Mouse (Mus musculus) bone marrow macrophage, adult 2 months (primary cell): ENCODE data around the gene Kcnc4. TPM values are rescaled to one million over a fixed set of nuclear protein-coding genes. Genes with fewer than 3 reads are reported as not detected.

Experiments used
- H3K27ac ChIP-seq: 2 replicates; pipeline ENCODE4 v1.5.1; 2012; ENCODE audit warnings: low read depth, low read length; ENCODE audit not compliant: insufficient read depth
- H3K4me1 ChIP-seq: 2 replicates; pipeline ENCODE4 v1.6.1; 2012; ENCODE audit warnings: low read length; ENCODE audit not compliant: control insufficient read depth, insufficient read depth
- H3K4me3 ChIP-seq: 2 replicates; pipeline ENCODE4 v1.5.1; 2012; ENCODE audit warnings: mild to moderate bottlenecking, low read length, moderate library complexity; ENCODE audit not compliant: insufficient read depth
- CTCF ChIP-seq: IDR thresholded peaks from 2 replicates; pipeline ENCODE4 v1.5.1; 2012; ENCODE audit warnings: low read depth, mild to moderate bottlenecking, low read length, moderate library complexity
- POLR2A ChIP-seq: IDR thresholded peaks from 2 replicates; pipeline ENCODE4 v1.6.1; 2012; ENCODE audit warnings: mild to moderate bottlenecking, low read depth, low read length, borderline replicate concordance
- polyA plus RNA-seq: library from polyadenylated mRNA; stranded (reverse); fragments of >200 nt; gene quantifications from 2 replicates; pipeline ENCODE4 v1.2.4, GENCODE M21; 2012; ENCODE audit not compliant: missing spikeins, insufficient read depth, insufficient read length

Gene Kcnc4
- polyA plus RNA-seq, 1 experiment, result not detected

GRCm38 (mm10) chr3:107433614-107434013 lies 25.7 kb downstream of the Kcnc4 start:
- Histone ChIP-seq H3K27ac (no peak overlapping the region), H3K4me1 (no peaks in the 10 kb centered on the region), H3K4me3 (no peak overlapping the region)
- TF ChIP-seq POLR2A (no peak), CTCF (no peak)

- TF ChIP-seq POLR2A (no peak), CTCF (no peak)
- no peaks in the 10 kb centered on the region for H3K4me1 ChIP-seq
- no peak overlapping the region for H3K4me3 ChIP-seq
- H3K27ac ChIP-seq, result no peak overlapping the region
These were observed 28.1 kb downstream of the Kcnc4 start for GRCm38 (mm10) chr3:107431268-107431667.

- Histone ChIP-seq H3K27ac (no peak overlapping the region), H3K4me3 (no peak overlapping the region), H3K4me1 (no peaks in the 10 kb centered on the region)
- TF ChIP-seq CTCF (no peak), POLR2A (no peak)
These were observed 34.9 kb downstream of the Kcnc4 start for GRCm38 (mm10) chr3:107424258-107425041.

GRCm38 (mm10) chr3:107420156-107420555 lies 39.2 kb downstream of the Kcnc4 start:
- Histone ChIP-seq H3K27ac (no peak overlapping the region), H3K4me3 (no peak overlapping the region), H3K4me1 (no peaks in the 10 kb centered on the region)
- no peak for TF ChIP-seq POLR2A
- TF ChIP-seq CTCF, result no peak

- no peaks in the 10 kb centered on the region for H3K4me1 ChIP-seq
- no peak for TF ChIP-seq CTCF
- no peak for TF ChIP-seq POLR2A
These were observed 42.1 kb downstream of the Kcnc4 start for GRCm38 (mm10) chr3:107417287-107417644.

DNA sequence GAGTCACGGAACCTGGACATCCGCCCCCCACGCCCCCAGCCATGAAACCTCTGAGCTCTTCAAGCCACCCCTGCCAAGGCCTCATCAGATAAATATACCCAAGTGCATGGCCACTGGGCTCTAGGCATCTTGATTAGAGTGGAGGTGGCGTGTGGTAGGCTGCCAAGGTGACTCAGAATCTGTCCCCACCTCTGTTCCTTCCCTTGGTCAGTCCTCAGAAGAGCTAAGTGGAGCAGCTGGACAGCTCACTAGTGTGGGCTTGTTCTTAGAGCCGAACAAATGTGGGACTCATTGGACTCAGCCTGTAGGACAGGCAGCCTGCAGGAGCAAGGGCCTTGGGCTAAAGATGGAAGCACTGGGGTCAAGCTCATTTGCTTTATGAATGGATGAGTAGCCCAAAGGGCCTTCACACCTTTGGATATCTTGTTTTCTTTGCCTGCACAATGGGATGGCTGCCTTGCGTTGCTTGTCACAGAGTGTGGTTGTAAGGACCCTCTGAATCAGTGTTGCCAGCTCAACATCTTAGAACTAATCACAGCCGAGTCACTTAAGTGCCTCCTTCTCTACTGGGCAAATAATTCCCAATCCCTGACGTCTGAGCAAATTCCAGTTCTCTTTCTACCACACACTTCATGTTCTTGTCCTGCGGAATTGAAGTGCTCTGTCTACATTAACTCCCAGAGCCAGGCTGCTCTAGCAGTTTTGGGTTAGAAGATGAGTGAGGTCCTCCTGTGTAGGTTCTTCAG lies 42.6 kb downstream of the Kcnc4 start:
- Histone ChIP-seq H3K4me3 (no peak overlapping the region), H3K4me1 (no peaks in the 10 kb centered on the region), H3K27ac (no peak overlapping the region)
- TF ChIP-seq POLR2A (no peak), CTCF (no peak)

More at GRCm38 (mm10) chr3:107417287-107417644, 42.1 kb downstream of the Kcnc4 start:
- Histone ChIP-seq H3K4me3 (no peak overlapping the region), H3K27ac (no peak overlapping the region)

- H3K4me1 ChIP-seq, result no peaks in the 10 kb centered on the region
- TF ChIP-seq CTCF (no peak), POLR2A (no peak)
- no peak overlapping the region for H3K4me3 ChIP-seq
- H3K27ac ChIP-seq, result no peak overlapping the region
These were observed 46.3 kb downstream of the Kcnc4 start for GRCm38 (mm10) chr3:107413093-107413492.

- Histone ChIP-seq H3K4me3 (no peak overlapping the region), H3K4me1 (no peaks in the 10 kb centered on the region), H3K27ac (no peak overlapping the region)
- no peak for TF ChIP-seq CTCF
- TF ChIP-seq POLR2A, result no peak
These were observed 46.8 kb downstream of the Kcnc4 start for GRCm38 (mm10) chr3:107412509-107412908.

- TF ChIP-seq CTCF (no peak), POLR2A (no peak)
- Histone ChIP-seq H3K4me3 (no peak overlapping the region), H3K4me1 (no peaks in the 10 kb centered on the region), H3K27ac (no peak overlapping the region)
These were observed 47.7 kb downstream of the Kcnc4 start for GRCm38 (mm10) chr3:107411669-107412068.

- Histone ChIP-seq H3K27ac (no peak overlapping the region), H3K4me3 (no peak overlapping the region), H3K4me1 (no peaks in the 10 kb centered on the region)
- TF ChIP-seq POLR2A (no peak), CTCF (no peak)
These were observed 58.0 kb downstream of the Kcnc4 start for GRCm38 (mm10) chr3:107401401-107401800.
